Mouse (Mus musculus) central nervous system, embryonic 14 days (tissue): ENCODE data around the gene B230118H07Rik. TPM values are rescaled to one million over a fixed set of nuclear protein-coding genes. Genes with fewer than 3 reads are reported as not detected.

Experiments used
- polyA plus RNA-seq: library from polyadenylated mRNA; depleted of rRNA; stranded (reverse); fragments of >200 nt; gene quantifications from 2 replicates; pipeline ENCODE4 v1.2.3, GENCODE M21; 2012; rRNA removed

B230118H07Rik gene
- 27.9 and 28.5 TPM in 2 replicates for polyA plus RNA-seq

GRCm38 (mm10) chr2:101649114-101649671 lies at the start of gene B230118H07Rik, which contains the start of gene Rag1:
TSS of gene B230118H07Rik (minus strand) at chr2:101649532.
TSS of gene Rag1 (minus strand) at chr2:101649501.

GRCm38 (mm10) chr2:101678236-101679021 lies 29.1 kb upstream of the B230118H07Rik start, which contains the start of gene Traf6:
TSS of gene Traf6 (plus strand) at chr2:101678429.

GRCm38 (mm10) chr2:101624526-101624925 lies 24.8 kb downstream of the B230118H07Rik start, which contains the start of gene Rag2:
TSS of gene Rag2 (plus strand) at chr2:101624718.

Other genes with a start within 250 kb of the B230118H07Rik start
- 0.01 and 0.05 TPM in 2 replicates for gene Rag2, start 24.8 kb downstream of the B230118H07Rik start, polyA plus RNA-seq
- gene Rag1, start within 50 bp of the B230118H07Rik start, polyA plus RNA-seq: 0.16 and 0.31 TPM in 2 replicates
- gene Traf6, start 28.9 kb upstream of the B230118H07Rik start, polyA plus RNA-seq: 12.2 and 15.1 TPM in 2 replicates
- 4.5 and 4.7 TPM in 2 replicates for gene Prr5l, start 233.5 kb upstream of the B230118H07Rik start, polyA plus RNA-seq
- 143 and 146 TPM in 2 replicates for gene Commd9, start 236.7 kb upstream of the B230118H07Rik start, polyA plus RNA-seq